Mouse (Mus musculus) limb, embryonic 14.5 days (tissue): ENCODE measurements around the gene Svop. TPM values are rescaled to one million over a fixed set of nuclear protein-coding genes. Genes with fewer than 3 reads are reported as not detected.

Experiments used
- ATAC-seq: fragments of 200-750 bp; cut with Nextera tagmentation; 2 replicates; pipeline ENCODE4 v1.8.0; 2017; ENCODE audit warnings: low read depth, moderate number of reproducible peaks, moderate TSS enrichment; ENCODE audit not compliant: low FRiP score
- DNase-seq: peaks from one replicate; pipeline ENCODE4 v3.0.0-alpha.2; 2015; ENCODE audit warnings: low spot score
- H3K27ac ChIP-seq: fragments of 300-500 bp; sonication (generic); replicated peaks from 2 replicates; pipeline ENCODE4 v1.5.1; 2014; ENCODE audit warnings: low read depth, mild to moderate bottlenecking, low read length, moderate library complexity, mixed read lengths
- H3K27me3 ChIP-seq: fragments of 300-500 bp; sonication (generic); 2 replicates; pipeline ENCODE4 v1.6.1; 2014; ENCODE audit warnings: low read length, mixed read lengths; ENCODE audit not compliant: control insufficient read depth, insufficient read depth
- H3K36me3 ChIP-seq: fragments of 300-500 bp; sonication (generic); 2 replicates; pipeline ENCODE4 v1.6.1; 2014; ENCODE audit warnings: mild to moderate bottlenecking, low read length, moderate library complexity, mixed read lengths; ENCODE audit not compliant: control insufficient read depth, insufficient read depth
- H3K4me1 ChIP-seq: fragments of 300-500 bp; sonication (generic); 2 replicates; pipeline ENCODE4 v1.6.1; 2014; ENCODE audit warnings: antibody characterized with exemption, low read length, mixed read lengths; ENCODE audit not compliant: control insufficient read depth, insufficient read depth
- H3K4me2 ChIP-seq: fragments of 300-500 bp; sonication (generic); replicated peaks from 2 replicates; pipeline ENCODE4 v1.6.1; 2014; ENCODE audit warnings: low read depth, mild to moderate bottlenecking, low read length, moderate library complexity; ENCODE audit not compliant: severe bottlenecking
- H3K4me3 ChIP-seq: fragments of 300-500 bp; sonication (generic); replicated peaks from 2 replicates; pipeline ENCODE4 v1.5.1; 2014; ENCODE audit warnings: low read length
- H3K9ac ChIP-seq: fragments of 300-500 bp; sonication (generic); 2 replicates; pipeline ENCODE4 v1.6.1; 2014; ENCODE audit warnings: mild to moderate bottlenecking, low read depth, low read length, moderate library complexity; ENCODE audit not compliant: severe bottlenecking
- H3K9me3 ChIP-seq: fragments of 300-500 bp; sonication (generic); 2 replicates; pipeline ENCODE4 v1.6.1; 2016; ENCODE audit warnings: low read length; ENCODE audit not compliant: control insufficient read depth
- POLR2A ChIP-seq: fragments of 200-500 bp; IDR thresholded peaks from 2 replicates; pipeline ENCODE4 v1.8.0; 2012; ENCODE audit warnings: inconsistent platforms, mild to moderate bottlenecking, moderate library complexity, borderline replicate concordance; ENCODE audit not compliant: insufficient read depth, insufficient read length; ENCODE audit errors: extremely low read depth
- WGBS: fragments of 180-500 bp; shearing (Covaris S2); extraction: QIAGEN DNeasy Blood & Tissue Kit; methylation state at CpG from one replicate; pipeline ENCODE4 v1.1.7; 2014; 5-methylcytosine and 5-hydroxymethylcytosine counted together
- polyA plus RNA-seq, 2 experiments: library from polyadenylated mRNA; depleted of rRNA in 1 of 2; stranded (reverse) in 1 of 2; unstranded in 1 of 2; fragments of >200 nt; fragmentation: Nextera tagmentation in 1 of 2; extraction: Ambion mirVana in 1 of 2; gene quantifications; 2 replicates each; pipeline versions ENCODE4 v1.2.1 to v1.2.3; 2012 to 2014

Svop gene
- polyA plus RNA-seq, 2 experiments = 0.21 TPM; not detected in 1

GRCm38 (mm10) chr5:114034393-114034792 lies 57.0 kb downstream of the Svop start:
- no peak overlapping the region for H3K4me2 ChIP-seq
- H3K4me1 ChIP-seq = no peaks in the 10 kb centered on the region
- no peak for TF ChIP-seq POLR2A
- WGBS = 82% methylated on average over 7 of the region's 7 CpGs
- H3K9ac ChIP-seq = no peak overlapping the region
- no peak for ATAC-seq
- H3K36me3 ChIP-seq = no peaks in the 10 kb centered on the region
- no peaks in the 10 kb centered on the region for H3K27me3 ChIP-seq
- H3K27ac ChIP-seq = no peak overlapping the region
- no peak for DNase-seq
- no peak overlapping the region for H3K4me3 ChIP-seq
- no peaks in the 10 kb centered on the region for H3K9me3 ChIP-seq

GRCm38 (mm10) chr5:114032161-114032763 lies 59.1 kb downstream of the Svop start:
- ATAC-seq = no peak
- 81% methylated on average over 3 of the region's 3 CpGs for WGBS
- Histone ChIP-seq H3K27me3 (no peaks in the 10 kb centered on the region), H3K27ac (no peak overlapping the region), H3K4me2 (no peak overlapping the region), H3K4me3 (no peak overlapping the region), H3K9ac (no peak overlapping the region), H3K36me3 (no peaks in the 10 kb centered on the region), H3K9me3 (no peaks in the 10 kb centered on the region), H3K4me1 (no peaks in the 10 kb centered on the region)
- TF ChIP-seq POLR2A = no peak
- DNase-seq = no peak

GRCm38 (mm10) chr5:114030652-114031051 lies 60.7 kb downstream of the Svop start:
- Histone ChIP-seq H3K4me3 (no peak overlapping the region), H3K27ac (no peak overlapping the region), H3K27me3 (no peaks in the 10 kb centered on the region), H3K36me3 (no peaks in the 10 kb centered on the region), H3K4me1 (no peaks in the 10 kb centered on the region), H3K9me3 (no peaks in the 10 kb centered on the region), H3K4me2 (no peak overlapping the region), H3K9ac (no peak overlapping the region)
- DNase-seq (no peak), ATAC-seq (no peak)
- no peak for TF ChIP-seq POLR2A
- WGBS = 88% methylated on average over 12 of the region's 12 CpGs

- WGBS = 75% methylated on average over 12 of the region's 12 CpGs
- Histone ChIP-seq H3K27me3 (no peaks in the 10 kb centered on the region), H3K4me1 (no peaks in the 10 kb centered on the region), H3K9me3 (no peaks in the 10 kb centered on the region), H3K27ac (no peak overlapping the region), H3K4me2 (no peak overlapping the region), H3K9ac (no peak overlapping the region), H3K36me3 (no peaks in the 10 kb centered on the region), H3K4me3 (no peak overlapping the region)
- TF ChIP-seq POLR2A = no peak
- DNase-seq = no peak
- no peak for ATAC-seq
Observed at GRCm38 (mm10) chr5:114028111-114028510, 63.3 kb downstream of the Svop start.

GRCm38 (mm10) chr5:114027217-114027944 lies 64.0 kb downstream of the Svop start:
- ATAC-seq = no peak
- no peak overlapping the region for H3K4me2 ChIP-seq

More at GRCm38 (mm10) chr5:114027217-114027944, 64.0 kb downstream of the Svop start:
- Histone ChIP-seq H3K27ac (no peak overlapping the region), H3K4me3 (no peak overlapping the region), H3K9me3 (no peaks in the 10 kb centered on the region), H3K9ac (no peak overlapping the region), H3K27me3 (no peaks in the 10 kb centered on the region), H3K36me3 (no peaks in the 10 kb centered on the region), H3K4me1 (no peaks in the 10 kb centered on the region)
- DNase-seq = no peak
- no peak for TF ChIP-seq POLR2A
- 81% methylated on average over 12 of the region's 12 CpGs for WGBS
